Mouse (Mus musculus) liver, postnatal 0 days (tissue): ENCODE results near the gene Insig2.

Source experiments
- CTCF ChIP-seq: sonication (generic); IDR thresholded peaks from 2 replicates; pipeline ENCODE4 v1.5.1; 2016; ENCODE audit warnings: antibody characterized with exemption, low read depth
- EP300 ChIP-seq: IDR thresholded peaks from 2 replicates; pipeline ENCODE4 v1.6.1; 2016; ENCODE audit warnings: antibody characterized with exemption, low read depth, mild to moderate bottlenecking

- TF ChIP-seq CTCF (no peak), EP300 (peak; percentile 56; the same call in 1 of the 2 replicates)
Observed at GRCm38 (mm10) chr1:121329391-121329790, 3.0 kb downstream of the Insig2 start.
